Mouse (Mus musculus): ENCODE measurements around the gene Olfr992.

DNA sequence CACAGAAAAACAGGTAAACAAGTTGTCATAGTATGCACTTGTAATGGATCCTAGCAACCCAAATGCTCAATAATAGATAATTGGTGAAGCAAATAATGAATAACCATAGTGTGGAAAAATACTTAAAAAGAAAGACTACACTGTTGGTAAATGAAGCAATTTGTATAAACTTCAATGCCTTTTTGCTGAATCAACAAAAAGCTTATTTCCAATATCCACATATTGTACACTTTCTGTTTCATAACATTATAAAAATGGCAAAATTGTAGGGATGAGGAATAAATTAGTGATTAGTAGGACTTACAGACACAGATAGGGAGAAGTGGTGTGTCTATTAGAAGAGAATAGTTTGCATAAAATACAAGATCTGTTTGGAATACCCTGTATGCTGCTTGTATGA is 33.3 kb upstream of the Olfr992 start:
- TF ChIP-seq POLR2AphosphoS2 (IDR thresholded peaks at IDR 0.05; ENCODE audit: insufficient read length, low read depth) (no peak), SRF (IDR thresholded peaks at IDR 0.05; ENCODE audit: control insufficient read depth, insufficient read length, low read depth) (no peak), POLR2A (IDR thresholded peaks at IDR 0.05; ENCODE audit: insufficient read length, low read depth) (no peak)

All from myocyte (in vitro differentiated cells).